Mouse (Mus musculus) embryonic facial prominence, embryonic 12.5 days (tissue): Measurements from ENCODE around the gene Irs2. TPM values are rescaled to one million over a fixed set of nuclear protein-coding genes. Genes with fewer than 3 reads are reported as not detected.

Experiments used
- ATAC-seq: fragments of 200-750 bp; cut with Nextera tagmentation; 2 replicates; pipeline ENCODE4 v1.8.0; 2017; ENCODE audit not compliant: insufficient number of reproducible peaks, insufficient read depth, low FRiP score, low TSS enrichment
- H3K27ac ChIP-seq: fragments of 300-500 bp; sonication (generic); 2 replicates; pipeline ENCODE4 v1.5.1; 2016; ENCODE audit warnings: mild to moderate bottlenecking
- H3K27me3 ChIP-seq: fragments of 300-500 bp; sonication (generic); 2 replicates; pipeline ENCODE4 v1.6.1; 2016; ENCODE audit warnings: mild to moderate bottlenecking, moderate library complexity
- H3K36me3 ChIP-seq: fragments of 300-500 bp; sonication (generic); 2 replicates; pipeline ENCODE4 v1.6.1; 2016; ENCODE audit warnings: mild to moderate bottlenecking
- H3K4me1 ChIP-seq: fragments of 300-500 bp; sonication (generic); 2 replicates; pipeline ENCODE4 v1.6.1; 2016
- H3K4me2 ChIP-seq: fragments of 300-500 bp; sonication (generic); replicated peaks from 2 replicates; pipeline ENCODE4 v1.6.1; 2016; ENCODE audit warnings: mild to moderate bottlenecking, moderate library complexity
- H3K4me3 ChIP-seq: fragments of 300-500 bp; sonication (generic); 2 replicates; pipeline ENCODE4 v1.5.1; 2016; ENCODE audit warnings: mild to moderate bottlenecking
- H3K9ac ChIP-seq: fragments of 300-500 bp; sonication (generic); 2 replicates; pipeline ENCODE4 v1.6.1; 2016; ENCODE audit warnings: mild to moderate bottlenecking, moderate library complexity
- H3K9me3 ChIP-seq: fragments of 300-500 bp; sonication (generic); 2 replicates; pipeline ENCODE4 v1.6.1; 2016; ENCODE audit warnings: mild to moderate bottlenecking, moderate library complexity
- WGBS: fragments of 180-500 bp; shearing (Covaris S2); methylation state at CpG from one replicate; pipeline ENCODE4 v1.1.7; 2016; 5-methylcytosine and 5-hydroxymethylcytosine counted together
- polyA plus RNA-seq: library from polyadenylated mRNA; unstranded; fragments of >200 nt; fragmentation: Nextera tagmentation; extraction: Ambion mirVana; gene quantifications from 2 replicates; pipeline ENCODE4 v1.2.1, GENCODE M21; 2016

Irs2 gene
- 11.5 and 11.8 TPM in 2 replicates for polyA plus RNA-seq

DNA sequence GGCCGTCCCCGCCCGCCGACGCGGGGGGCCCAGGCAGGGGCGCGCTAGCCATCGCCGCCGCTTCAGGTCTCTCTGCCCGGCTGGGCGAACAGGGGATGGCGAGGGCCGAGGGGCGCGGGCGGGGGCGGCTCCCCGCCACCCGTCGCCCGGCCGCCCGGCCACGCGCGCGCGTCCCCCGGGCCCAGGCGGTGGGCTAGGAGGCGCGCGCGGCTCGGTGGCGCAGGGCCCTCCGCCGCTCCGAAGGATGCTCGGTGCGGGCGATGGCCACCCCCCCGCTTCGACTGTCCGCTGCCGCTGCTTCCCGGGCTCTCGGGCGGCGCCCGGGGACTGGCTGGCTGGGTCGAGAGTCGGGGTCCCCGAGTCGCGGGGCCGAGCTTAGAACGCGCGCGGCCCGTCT lies at the start of gene Irs2:
Irs2 (minus strand) TSS at position 80 of the 397 bp plus-strand sequence.
- Histone ChIP-seq H3K9ac (peak within 1 kb of the TSS; percentile 89), H3K27me3 (no peaks in the 10 kb centered on the region), H3K4me2 (peak within 1 kb of the TSS; percentile 92), H3K36me3 (peaks cover 20% of the 10 kb centered on the region; the same call in 1 of the 2 replicates), H3K27ac (peak within 1 kb of the TSS; percentile 98), H3K4me1 (peaks cover 46% of the 10 kb centered on the region), H3K4me3 (peak within 1 kb of the TSS; percentile 80), H3K9me3 (no peaks in the 10 kb centered on the region)
- 0% methylated on average over 29 of the region's 64 CpGs for WGBS
- 0 out of 2 replicates have a peak, but pooled peaks have one; percentile 0 for ATAC-seq

DNA sequence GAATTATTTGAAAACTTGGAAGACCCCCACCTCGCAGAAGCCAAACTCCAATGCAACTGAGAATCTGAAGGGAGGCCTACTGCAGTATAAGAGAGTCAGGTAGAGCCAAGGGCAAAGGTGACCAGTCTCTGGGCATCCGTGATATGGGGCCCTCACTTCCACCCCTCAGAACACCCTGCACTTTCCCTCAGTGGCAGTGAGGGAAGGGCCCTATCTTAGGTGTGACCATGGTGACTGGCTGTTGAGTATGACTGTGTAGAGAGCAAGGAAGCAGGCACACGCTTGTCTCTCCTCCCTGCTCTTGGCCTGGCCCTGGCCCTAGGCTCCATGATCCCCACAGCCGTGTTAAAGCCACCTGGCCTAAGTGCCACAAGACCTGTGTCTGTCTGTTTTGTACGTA lies 48.4 kb upstream of the Irs2 start:
- no peak overlapping the region for H3K9ac ChIP-seq
- no peak overlapping the region for H3K27ac ChIP-seq
- 86% methylated on average over 5 of the region's 5 CpGs for WGBS
- H3K27me3 ChIP-seq: no peaks in the 10 kb centered on the region
- H3K36me3 ChIP-seq: no peaks in the 10 kb centered on the region
- H3K9me3 ChIP-seq: no peaks in the 10 kb centered on the region
- no peak overlapping the region for H3K4me3 ChIP-seq
- ATAC-seq: no peak
- no peak overlapping the region for H3K4me2 ChIP-seq
- no peaks in the 10 kb centered on the region for H3K4me1 ChIP-seq

DNA sequence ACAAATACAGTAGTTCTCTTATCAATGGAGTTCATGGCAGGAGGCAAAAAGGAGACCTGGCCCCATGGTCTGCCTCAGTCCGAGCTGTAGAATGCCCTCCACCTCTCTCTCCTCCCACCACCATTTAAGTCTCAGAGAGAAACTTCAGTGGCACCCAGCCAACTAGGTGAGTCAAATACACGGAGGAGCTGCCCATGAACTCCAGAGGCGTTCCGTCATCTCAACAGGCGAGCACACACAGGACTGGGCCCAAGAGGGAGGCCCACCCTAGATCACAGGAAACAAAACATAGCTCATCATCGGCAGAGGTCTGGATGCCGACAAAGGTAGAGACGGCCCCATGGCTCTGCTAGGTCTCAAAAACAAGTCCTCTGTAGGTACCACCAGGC lies 47.9 kb upstream of the Irs2 start:
- no peak overlapping the region for H3K4me2 ChIP-seq
- H3K9ac ChIP-seq: no peak overlapping the region
- H3K27ac ChIP-seq: no peak overlapping the region
- no peaks in the 10 kb centered on the region for H3K36me3 ChIP-seq
- H3K4me1 ChIP-seq: no peaks in the 10 kb centered on the region
- H3K4me3 ChIP-seq: no peak overlapping the region
- H3K27me3 ChIP-seq: no peaks in the 10 kb centered on the region
- ATAC-seq: no peak
- H3K9me3 ChIP-seq: no peaks in the 10 kb centered on the region
- 88% methylated on average over 8 of the region's 8 CpGs for WGBS

DNA sequence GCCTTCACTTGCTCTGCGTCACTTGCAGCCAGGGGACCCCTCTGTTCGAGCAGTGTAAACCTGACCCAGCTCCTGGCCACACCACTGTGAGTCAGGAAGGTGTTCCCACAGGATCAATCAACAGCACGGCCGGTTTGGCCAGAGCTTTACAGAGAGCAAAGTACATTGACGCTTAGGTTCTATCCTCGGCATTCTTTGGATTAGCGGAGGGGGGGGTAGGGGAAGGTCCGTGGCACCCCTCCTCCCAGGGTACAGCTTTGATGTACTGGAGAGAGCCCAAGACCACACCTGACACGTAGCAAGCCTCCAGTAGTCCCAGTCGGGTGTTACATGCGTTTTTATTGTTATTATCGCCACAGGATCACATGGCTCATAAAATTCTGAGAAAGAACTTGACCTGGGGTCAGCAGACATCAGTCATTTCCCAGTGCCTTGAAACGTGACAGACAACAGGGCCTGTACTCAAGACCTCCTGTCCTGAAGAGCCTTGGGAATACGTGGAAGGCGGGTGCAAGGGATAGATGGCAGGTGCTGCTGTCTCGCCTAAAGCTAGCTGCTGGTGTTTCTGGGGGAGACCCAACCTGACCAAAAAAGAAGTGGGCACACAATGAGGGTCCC lies 47.4 kb upstream of the Irs2 start:
- Histone ChIP-seq H3K9ac (no peak overlapping the region), H3K27me3 (no peaks in the 10 kb centered on the region), H3K36me3 (no peaks in the 10 kb centered on the region), H3K4me1 (no peaks in the 10 kb centered on the region), H3K4me3 (no peak overlapping the region), H3K9me3 (no peaks in the 10 kb centered on the region), H3K4me2 (no peak overlapping the region), H3K27ac (no peak overlapping the region)
- WGBS: 69% methylated on average over 16 of the region's 16 CpGs
- ATAC-seq: no peak

DNA sequence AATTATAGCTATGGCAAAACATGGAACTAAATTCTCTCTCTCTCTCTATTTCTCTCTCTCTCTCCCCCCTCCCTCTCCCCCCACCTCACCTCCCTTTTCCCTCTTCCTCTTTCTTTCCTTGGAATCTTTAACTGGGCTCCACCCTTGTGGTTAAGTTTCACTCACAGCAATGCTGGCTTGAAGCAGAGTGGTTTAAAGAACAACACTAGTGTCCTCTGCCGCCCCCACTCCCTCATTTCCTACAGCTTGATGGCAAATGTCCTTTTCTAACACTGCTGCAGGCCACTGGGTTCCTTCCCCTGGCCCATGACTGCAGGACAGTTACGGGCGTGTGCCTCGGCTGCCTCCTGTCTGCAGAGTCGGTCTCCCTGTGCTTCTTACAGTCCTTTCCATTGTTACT lies 41.6 kb upstream of the Irs2 start:
- 67% methylated on average over 5 of the region's 5 CpGs for WGBS
- no peaks in the 10 kb centered on the region for H3K9me3 ChIP-seq
- no peak overlapping the region for H3K9ac ChIP-seq
- no peak overlapping the region for H3K4me3 ChIP-seq
- ATAC-seq: no peak
- H3K36me3 ChIP-seq: no peaks in the 10 kb centered on the region
- H3K27ac ChIP-seq: no peak overlapping the region
- no peaks in the 10 kb centered on the region for H3K4me1 ChIP-seq
- H3K27me3 ChIP-seq: no peaks in the 10 kb centered on the region
- no peak overlapping the region for H3K4me2 ChIP-seq

DNA sequence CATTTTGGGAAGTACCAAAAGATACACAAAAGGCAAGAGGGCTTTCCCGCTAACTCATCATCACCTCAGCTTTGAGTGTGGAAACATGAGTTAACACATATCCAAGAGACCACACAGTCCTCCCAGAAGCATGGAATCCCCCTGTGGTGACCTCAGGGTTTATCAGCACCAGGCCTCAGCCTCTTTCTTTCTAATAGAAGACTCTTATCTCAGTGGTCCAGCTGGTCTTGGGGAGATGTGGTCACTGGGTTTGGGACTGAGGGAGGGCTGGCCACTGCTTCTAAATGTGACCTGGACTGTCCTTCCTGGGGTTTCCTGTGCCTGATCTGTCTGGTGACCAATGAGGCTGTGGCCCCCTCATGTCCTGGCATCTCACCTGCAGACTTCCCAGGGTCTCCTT lies 39.6 kb upstream of the Irs2 start:
- no peak for ATAC-seq
- 98% methylated on average over 1 of the region's 1 CpGs for WGBS
- H3K4me3 ChIP-seq: no peak overlapping the region
- no peak overlapping the region for H3K27ac ChIP-seq
- no peaks in the 10 kb centered on the region for H3K9me3 ChIP-seq
- H3K36me3 ChIP-seq: no peaks in the 10 kb centered on the region
- H3K4me1 ChIP-seq: peaks cover 5% of the 10 kb centered on the region; the same call in 1 of the 2 replicates
- H3K27me3 ChIP-seq: no peaks in the 10 kb centered on the region
- H3K9ac ChIP-seq: no peak overlapping the region
- no peak overlapping the region for H3K4me2 ChIP-seq

DNA sequence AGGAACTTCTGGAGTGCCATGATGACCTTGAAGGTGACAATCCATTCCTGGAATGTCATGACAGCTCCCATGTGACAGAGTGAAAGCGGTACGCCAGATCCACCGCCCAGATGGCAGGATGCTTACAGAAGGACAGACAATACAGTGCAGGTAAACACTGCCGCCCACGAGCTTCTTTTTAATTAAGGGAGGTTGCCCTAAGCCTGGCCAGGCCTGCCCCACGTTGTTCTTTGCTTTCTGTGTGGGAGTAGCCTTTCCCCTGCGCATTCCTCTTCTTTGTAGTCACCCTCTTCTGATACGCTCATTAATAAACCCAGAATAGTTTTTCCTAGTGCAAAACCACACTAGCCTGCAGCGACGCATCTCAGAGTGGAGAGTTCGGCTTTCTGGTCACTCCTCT lies 36.4 kb upstream of the Irs2 start:
- Histone ChIP-seq H3K27me3 (no peaks in the 10 kb centered on the region), H3K4me3 (no peak overlapping the region), H3K4me1 (peaks cover 5% of the 10 kb centered on the region; the same call in 1 of the 2 replicates), H3K9me3 (no peaks in the 10 kb centered on the region), H3K4me2 (no peak overlapping the region), H3K27ac (no peak overlapping the region), H3K9ac (no peak overlapping the region), H3K36me3 (no peaks in the 10 kb centered on the region)
- 74% methylated on average over 11 of the region's 11 CpGs for WGBS
- ATAC-seq: no peak

DNA sequence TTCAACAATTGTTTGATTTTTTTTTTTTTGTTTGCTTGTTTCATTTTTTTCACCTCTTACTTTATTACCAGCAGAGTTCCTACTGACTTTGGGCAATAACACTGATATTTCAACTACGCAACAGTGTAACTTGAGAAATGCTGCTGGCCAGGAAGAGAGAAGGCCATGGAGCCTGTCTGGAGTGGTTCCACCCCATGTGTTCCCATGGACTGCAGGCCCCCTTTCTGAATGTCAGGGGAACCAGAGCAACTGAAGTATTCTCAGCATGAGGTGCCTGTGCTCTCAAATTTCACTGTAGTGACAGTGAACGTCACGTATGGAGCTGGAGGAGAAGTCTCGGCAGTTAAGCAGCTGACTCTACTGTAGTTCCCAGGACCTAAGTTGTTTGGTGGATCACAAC lies 35.3 kb upstream of the Irs2 start:
- H3K4me1 ChIP-seq: peaks cover 5% of the 10 kb centered on the region; the same call in 1 of the 2 replicates
- ATAC-seq: no peak
- H3K27me3 ChIP-seq: no peaks in the 10 kb centered on the region
- H3K27ac ChIP-seq: no peak overlapping the region
- no peaks in the 10 kb centered on the region for H3K36me3 ChIP-seq
- no peak overlapping the region for H3K4me3 ChIP-seq
- WGBS: 36% methylated on average over 4 of the region's 4 CpGs
- H3K9ac ChIP-seq: no peak overlapping the region
- no peaks in the 10 kb centered on the region for H3K9me3 ChIP-seq
- no peak overlapping the region for H3K4me2 ChIP-seq

DNA sequence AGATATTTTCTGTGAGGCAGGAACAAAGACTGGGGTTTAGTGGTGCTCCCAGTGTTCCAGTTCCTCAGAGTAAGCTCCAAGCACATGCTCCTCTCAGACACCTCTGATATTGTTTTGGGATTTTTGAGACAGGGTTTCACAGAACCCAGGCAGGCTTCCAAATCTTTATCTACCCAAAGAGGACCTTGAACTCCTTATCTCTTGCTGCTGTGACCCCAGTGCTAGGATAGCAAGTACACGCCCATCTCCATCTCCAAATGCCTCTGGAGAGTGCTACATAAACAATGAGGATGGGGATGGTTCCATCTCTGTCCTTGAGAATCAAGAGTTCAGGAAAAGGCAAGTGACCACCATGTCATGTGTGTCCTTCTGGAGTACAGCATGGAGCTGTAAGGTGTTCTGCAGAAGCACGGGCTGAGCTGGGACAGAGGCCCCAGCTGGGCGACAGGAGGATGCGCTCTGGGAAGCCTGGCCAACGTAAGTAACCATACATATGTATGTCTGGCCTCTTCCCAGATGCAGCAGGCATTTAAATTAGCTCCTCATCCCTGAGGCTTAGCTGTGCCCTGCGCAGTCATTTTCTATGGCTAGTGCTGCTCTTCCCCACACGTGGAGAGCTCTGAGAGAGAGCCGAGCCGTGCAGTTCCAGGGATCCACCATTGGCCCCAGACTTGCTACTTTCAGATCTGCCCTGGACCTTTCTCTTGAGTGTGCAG lies 34.8 kb upstream of the Irs2 start:
- Histone ChIP-seq H3K4me2 (no peak overlapping the region), H3K9ac (no peak overlapping the region), H3K9me3 (no peaks in the 10 kb centered on the region), H3K36me3 (no peaks in the 10 kb centered on the region), H3K27me3 (no peaks in the 10 kb centered on the region), H3K4me1 (peaks cover 5% of the 10 kb centered on the region; the same call in 1 of the 2 replicates), H3K4me3 (no peak overlapping the region), H3K27ac (no peak overlapping the region)
- 79% methylated on average over 9 of the region's 9 CpGs for WGBS
- ATAC-seq: no peak

DNA sequence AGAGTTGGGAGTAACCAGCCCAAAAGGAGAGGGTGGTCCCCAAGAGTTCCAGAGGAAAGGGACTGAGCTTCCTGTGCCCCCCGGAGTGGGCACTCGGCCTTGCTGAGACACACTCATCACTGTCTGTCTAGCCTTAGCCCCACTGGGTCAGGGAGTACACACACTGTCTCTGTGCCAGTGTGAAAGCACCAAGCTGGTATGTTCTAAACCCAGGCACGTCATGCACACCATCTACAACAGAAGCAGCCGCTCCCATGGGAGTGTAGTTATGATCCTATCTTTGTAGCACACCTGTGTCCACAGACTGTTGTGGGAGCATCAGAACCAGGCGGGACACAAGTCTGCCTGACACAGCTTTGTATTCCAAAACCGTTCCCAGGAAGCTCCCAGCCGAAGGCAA lies 31.8 kb upstream of the Irs2 start:
- 82% methylated on average over 7 of the region's 7 CpGs for WGBS
- Histone ChIP-seq H3K27me3 (no peaks in the 10 kb centered on the region), H3K9me3 (no peaks in the 10 kb centered on the region), H3K36me3 (no peaks in the 10 kb centered on the region), H3K4me1 (peaks cover 5% of the 10 kb centered on the region; the same call in 1 of the 2 replicates), H3K4me3 (no peak overlapping the region), H3K4me2 (no peak overlapping the region), H3K27ac (no peak overlapping the region), H3K9ac (no peak overlapping the region)
- ATAC-seq: no peak

DNA sequence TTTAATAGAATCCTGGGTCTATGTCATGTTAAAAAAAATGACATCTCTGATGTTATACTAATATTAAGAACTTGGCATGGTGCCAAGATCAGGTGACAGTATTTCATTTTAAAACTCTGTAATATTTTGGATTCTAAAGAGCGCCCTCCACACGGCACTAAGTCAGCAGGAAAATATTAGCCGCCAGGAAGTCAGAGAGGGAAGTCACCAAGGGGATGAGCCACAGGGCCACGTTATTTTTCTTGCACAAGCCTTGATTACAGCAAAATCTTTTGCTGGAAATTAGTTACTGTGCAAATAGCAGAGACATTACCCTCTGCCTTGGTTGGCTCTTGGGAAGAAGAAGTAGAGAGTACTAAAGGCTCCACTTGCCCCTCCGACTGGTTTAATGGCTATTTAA lies 30.5 kb upstream of the Irs2 start:
- Histone ChIP-seq H3K36me3 (no peaks in the 10 kb centered on the region), H3K27me3 (no peaks in the 10 kb centered on the region), H3K27ac (no peak overlapping the region), H3K9ac (no peak overlapping the region), H3K4me1 (peaks cover 3% of the 10 kb centered on the region; the same call in 1 of the 2 replicates), H3K4me2 (no peak overlapping the region), H3K9me3 (no peaks in the 10 kb centered on the region), H3K4me3 (no peak overlapping the region)
- no peak for ATAC-seq
- WGBS: 73% methylated on average over 5 of the region's 5 CpGs

DNA sequence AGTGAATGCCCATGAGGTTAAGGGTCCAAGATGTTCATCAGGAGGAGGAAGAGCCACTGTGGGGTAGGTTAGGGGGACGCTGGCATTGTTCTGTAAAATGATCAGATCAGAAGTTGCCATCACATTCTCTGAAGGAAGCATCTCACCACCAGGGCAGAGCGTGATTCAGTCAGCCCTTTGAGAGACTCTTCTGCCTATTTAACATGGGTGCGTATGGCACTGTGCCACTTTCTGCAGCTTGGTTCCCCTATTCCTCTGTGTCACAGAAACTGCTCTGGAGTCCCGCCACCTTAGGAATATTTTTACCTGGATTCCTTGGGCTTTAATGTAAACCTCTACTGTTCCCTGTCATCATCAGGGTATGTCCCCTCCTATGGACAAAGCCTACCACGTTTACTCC lies 30.1 kb upstream of the Irs2 start:
- ATAC-seq: no peak
- no peak overlapping the region for H3K4me2 ChIP-seq
- no peaks in the 10 kb centered on the region for H3K36me3 ChIP-seq
- no peak overlapping the region for H3K9ac ChIP-seq
- H3K27me3 ChIP-seq: no peaks in the 10 kb centered on the region
- no peak overlapping the region for H3K4me3 ChIP-seq
- no peak overlapping the region for H3K27ac ChIP-seq
- H3K4me1 ChIP-seq: no peaks in the 10 kb centered on the region; the same call in 1 of the 2 replicates
- H3K9me3 ChIP-seq: no peaks in the 10 kb centered on the region
- 93% methylated on average over 5 of the region's 5 CpGs for WGBS
